Mouse (Mus musculus) liver, postnatal 0 days (tissue): Measurements from ENCODE around the gene Aplp1.

Experiments used
- CTCF ChIP-seq: sonication (generic); IDR thresholded peaks from 2 replicates; pipeline ENCODE4 v1.5.1; 2016; ENCODE audit warnings: antibody characterized with exemption, low read depth
- EP300 ChIP-seq: IDR thresholded peaks from 2 replicates; pipeline ENCODE4 v1.6.1; 2016; ENCODE audit warnings: antibody characterized with exemption, low read depth, mild to moderate bottlenecking

DNA sequence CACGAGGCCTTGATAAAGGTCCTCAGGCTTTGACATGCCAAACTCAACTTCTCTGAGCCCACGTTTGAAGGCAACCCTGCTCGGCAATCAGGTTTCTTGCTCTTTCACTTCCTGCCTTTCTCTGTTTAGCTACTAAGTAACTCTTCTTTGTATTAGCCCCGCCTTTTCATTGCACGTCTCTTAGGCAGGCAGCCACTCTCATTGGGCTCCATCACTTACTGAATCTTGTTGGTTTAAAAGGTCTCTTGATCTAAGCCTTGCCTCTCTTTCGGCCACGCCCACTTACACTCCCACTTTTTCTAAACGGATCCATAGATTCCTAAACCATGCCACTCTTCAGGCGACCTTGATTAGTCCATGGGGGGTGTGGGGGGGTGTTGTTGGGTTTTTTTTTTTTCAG lies 1.6 kb downstream of the Aplp1 start:
- no peak for TF ChIP-seq CTCF
- TF ChIP-seq EP300 = no peak
